Mouse (Mus musculus) midbrain, embryonic 14.5 days (tissue): Measurements from ENCODE around the gene Ankrd28. TPM values are rescaled to one million over a fixed set of nuclear protein-coding genes. Genes with fewer than 3 reads are reported as not detected.
A peak's percentile ranks its signal among the peaks of the same experiment; 100 is the strongest.

Experiments
- ATAC-seq: fragments of 200-750 bp; cut with Nextera tagmentation; 2 replicates; pipeline ENCODE4 v1.8.0; 2017; ENCODE audit warnings: moderate number of reproducible peaks, moderate library complexity; ENCODE audit not compliant: low FRiP score, low TSS enrichment
- DNase-seq: peaks from one replicate; pipeline ENCODE4 v3.0.0-alpha.2; 2015
- H3K27ac ChIP-seq: fragments of 300-500 bp; sonication (generic); replicated peaks from 2 replicates; pipeline ENCODE4 v1.5.1; 2014; ENCODE audit warnings: mild to moderate bottlenecking, low read depth, low read length, moderate library complexity
- H3K27me3 ChIP-seq: fragments of 300-500 bp; sonication (generic); 2 replicates; pipeline ENCODE4 v1.6.1; 2014; ENCODE audit warnings: low read length, control low read depth, mixed read lengths; ENCODE audit not compliant: control insufficient read depth, insufficient read depth
- H3K36me3 ChIP-seq: fragments of 300-500 bp; sonication (generic); 2 replicates; pipeline ENCODE4 v1.6.1; 2014; ENCODE audit warnings: low read length, control low read depth; ENCODE audit not compliant: control insufficient read depth, insufficient read depth
- H3K4me1 ChIP-seq: fragments of 300-500 bp; sonication (generic); 2 replicates; pipeline ENCODE4 v1.6.1; 2014; ENCODE audit warnings: mild to moderate bottlenecking, antibody characterized with exemption, low read length, control low read depth; ENCODE audit not compliant: control insufficient read depth, insufficient read depth
- H3K4me2 ChIP-seq: fragments of 300-500 bp; sonication (generic); 2 replicates; pipeline ENCODE4 v1.6.1; 2014; ENCODE audit warnings: mild to moderate bottlenecking, low read length, moderate library complexity
- H3K4me3 ChIP-seq: fragments of 300-500 bp; sonication (generic); replicated peaks from 2 replicates; pipeline ENCODE4 v1.5.1; 2014; ENCODE audit warnings: low read depth, low read length
- H3K9ac ChIP-seq: fragments of 300-500 bp; sonication (generic); replicated peaks from 2 replicates; pipeline ENCODE4 v1.6.1; 2014; ENCODE audit warnings: mild to moderate bottlenecking, low read length, moderate library complexity
- H3K9me3 ChIP-seq: fragments of 300-500 bp; sonication (generic); 2 replicates; pipeline ENCODE4 v1.6.1; 2016; ENCODE audit warnings: low read length, control low read depth, mixed read lengths; ENCODE audit not compliant: control insufficient read depth
- WGBS: fragments of 180-500 bp; shearing (Covaris S2); extraction: QIAGEN DNeasy Blood & Tissue Kit; methylation state at CpG from one replicate; pipeline ENCODE4 v1.1.7; 2014; 5-methylcytosine and 5-hydroxymethylcytosine counted together
- polyA plus RNA-seq: library from polyadenylated mRNA; unstranded; fragments of >200 nt; fragmentation: Nextera tagmentation; extraction: Ambion mirVana; gene quantifications from 2 replicates; pipeline ENCODE4 v1.2.1, GENCODE M21; 2014

The Ankrd28 gene
- polyA plus RNA-seq, 1 experiment from 2014 or later = 15.3 TPM

GRCm38 (mm10) chr14:31856007-31856406 is 25.6 kb upstream of the Ankrd28 start:
- no peak overlapping the region for H3K27ac ChIP-seq
- H3K4me1 ChIP-seq = no peaks in the 10 kb centered on the region
- 88% methylated on average over 5 of the region's 5 CpGs for WGBS
- ATAC-seq (no peak), DNase-seq (no peak)
- no peaks in the 10 kb centered on the region for H3K36me3 ChIP-seq
- H3K9me3 ChIP-seq = no peaks in the 10 kb centered on the region
- no peak overlapping the region for H3K9ac ChIP-seq
- H3K4me3 ChIP-seq = no peak overlapping the region
- no peak overlapping the region for H3K4me2 ChIP-seq
- no peaks in the 10 kb centered on the region for H3K27me3 ChIP-seq

- H3K4me1 ChIP-seq = no peaks in the 10 kb centered on the region
- no peaks in the 10 kb centered on the region for H3K36me3 ChIP-seq
- H3K27me3 ChIP-seq = no peaks in the 10 kb centered on the region
- H3K9me3 ChIP-seq = no peaks in the 10 kb centered on the region
- H3K9ac ChIP-seq = no peak overlapping the region
- 75% methylated on average over 4 of the region's 4 CpGs for WGBS
- H3K4me2 ChIP-seq = no peak overlapping the region
- no peak overlapping the region for H3K27ac ChIP-seq
- DNase-seq = no peak
- no peak for ATAC-seq
- H3K4me3 ChIP-seq = no peak overlapping the region
Measured at GRCm38 (mm10) chr14:31854667-31855066, 24.2 kb upstream of the Ankrd28 start.

GRCm38 (mm10) chr14:31843571-31843970 is 13.1 kb upstream of the Ankrd28 start:
- no peaks in the 10 kb centered on the region for H3K36me3 ChIP-seq
- H3K9ac ChIP-seq = no peak overlapping the region
- ATAC-seq = no peak
- no peaks in the 10 kb centered on the region for H3K27me3 ChIP-seq
- WGBS = 90% methylated on average over 4 of the region's 4 CpGs
- H3K4me3 ChIP-seq = no peak overlapping the region
- DNase-seq = no peak
- H3K4me2 ChIP-seq = no peak overlapping the region
- no peaks in the 10 kb centered on the region for H3K4me1 ChIP-seq
- H3K27ac ChIP-seq = no peak overlapping the region
- peaks cover 2% of the 10 kb centered on the region for H3K9me3 ChIP-seq

GRCm38 (mm10) chr14:31832022-31832421 is 1.6 kb upstream of the Ankrd28 start:
- Histone ChIP-seq H3K27ac (no peak overlapping the region), H3K4me1 (peaks cover 15% of the 10 kb centered on the region), H3K4me3 (peak overlapping the region; percentile 97), H3K36me3 (no peaks in the 10 kb centered on the region), H3K9ac (no peak overlapping the region), H3K4me2 (peak overlapping the region; percentile 74), H3K9me3 (0 out of 2 replicates have a peak, but pooled peaks cover 5% of the 10 kb centered on the region), H3K27me3 (no peaks in the 10 kb centered on the region)
- WGBS = 64% methylated on average over 4 of the region's 4 CpGs
- peak; percentile 30 for DNase-seq
- ATAC-seq = no peak

- peak overlapping the region; percentile 74 for H3K9ac ChIP-seq
- DNase-seq (peak; percentile 59), ATAC-seq (no peak)
- H3K4me3 ChIP-seq = peak overlapping the region; percentile 97
- H3K4me1 ChIP-seq = peaks cover 15% of the 10 kb centered on the region
- no peaks in the 10 kb centered on the region for H3K27me3 ChIP-seq
- peak overlapping the region; percentile 94 for H3K27ac ChIP-seq
- WGBS = 2% methylated on average over 7 of the region's 7 CpGs
- H3K4me2 ChIP-seq = peak overlapping the region; percentile 74
- H3K36me3 ChIP-seq = no peaks in the 10 kb centered on the region
- no peaks in the 10 kb centered on the region for H3K9me3 ChIP-seq
Measured at GRCm38 (mm10) chr14:31831370-31831712, 890 bp upstream of the Ankrd28 start.

GRCm38 (mm10) chr14:31829761-31830562 is 489 bp downstream of the Ankrd28 start:
- WGBS = under 1% methylated on average over 87 of the region's 97 CpGs
- H3K4me2 ChIP-seq = peak overlapping the region; percentile 83
- H3K9ac ChIP-seq = peak overlapping the region; percentile 74
- DNase-seq (peak; percentile 68), ATAC-seq (no peak; the same call in none of the 2 replicates)
- peak overlapping the region; percentile 94 for H3K27ac ChIP-seq
- peak overlapping the region; percentile 97 for H3K4me3 ChIP-seq
- no peaks in the 10 kb centered on the region for H3K36me3 ChIP-seq
- H3K4me1 ChIP-seq = peaks cover 15% of the 10 kb centered on the region
- H3K27me3 ChIP-seq = no peaks in the 10 kb centered on the region
- no peaks in the 10 kb centered on the region for H3K9me3 ChIP-seq

GRCm38 (mm10) chr14:31827221-31827620 is 3.2 kb downstream of the Ankrd28 start:
- Histone ChIP-seq H3K9ac (no peak overlapping the region), H3K4me3 (no peak overlapping the region), H3K27ac (no peak overlapping the region), H3K4me2 (no peak overlapping the region), H3K27me3 (no peaks in the 10 kb centered on the region), H3K36me3 (no peaks in the 10 kb centered on the region), H3K9me3 (no peaks in the 10 kb centered on the region), H3K4me1 (peaks cover 15% of the 10 kb centered on the region)
- DNase-seq (no peak), ATAC-seq (no peak)

GRCm38 (mm10) chr14:31809942-31810341 is 20.5 kb downstream of the Ankrd28 start:
- H3K36me3 ChIP-seq = no peaks in the 10 kb centered on the region
- no peak for DNase-seq

GRCm38 (mm10) chr14:31803791-31804190 is 26.7 kb downstream of the Ankrd28 start:
- H3K4me2 ChIP-seq = no peak overlapping the region
- ATAC-seq = no peak
- H3K9ac ChIP-seq = no peak overlapping the region
- no peak overlapping the region for H3K4me3 ChIP-seq
- no peak for DNase-seq
- H3K4me1 ChIP-seq = peaks cover 4% of the 10 kb centered on the region; the same call in 1 of the 2 replicates
- 12% methylated on average over 2 of the region's 2 CpGs for WGBS
- no peaks in the 10 kb centered on the region for H3K27me3 ChIP-seq
- no peak overlapping the region for H3K27ac ChIP-seq
- no peaks in the 10 kb centered on the region for H3K9me3 ChIP-seq
- H3K36me3 ChIP-seq = no peaks in the 10 kb centered on the region

More at GRCm38 (mm10) chr14:31809942-31810341, 20.5 kb downstream of the Ankrd28 start:
- Histone ChIP-seq H3K4me1 (no peaks in the 10 kb centered on the region), H3K9me3 (no peaks in the 10 kb centered on the region), H3K4me3 (no peak overlapping the region), H3K9ac (no peak overlapping the region), H3K4me2 (no peak overlapping the region), H3K27me3 (no peaks in the 10 kb centered on the region), H3K27ac (no peak overlapping the region)
- no peak for ATAC-seq
- 95% methylated on average over 5 of the region's 5 CpGs for WGBS
